Mouse (Mus musculus): Measurements from ENCODE around the gene Krt79.

Gene Krt79

GRCm38 (mm10) chr15:101940274-101940829, at the start of gene Krt79:
Gene Krt79 (minus strand): TSS chr15:101940324.
- DNase-seq (ENCODE audit: low spot score), result no peak

- no peak for DNase-seq (ENCODE audit: low spot score)
These were observed 48.6 kb upstream of the Krt79 start for GRCm38 (mm10) chr15:101988714-101989113.

DNA sequence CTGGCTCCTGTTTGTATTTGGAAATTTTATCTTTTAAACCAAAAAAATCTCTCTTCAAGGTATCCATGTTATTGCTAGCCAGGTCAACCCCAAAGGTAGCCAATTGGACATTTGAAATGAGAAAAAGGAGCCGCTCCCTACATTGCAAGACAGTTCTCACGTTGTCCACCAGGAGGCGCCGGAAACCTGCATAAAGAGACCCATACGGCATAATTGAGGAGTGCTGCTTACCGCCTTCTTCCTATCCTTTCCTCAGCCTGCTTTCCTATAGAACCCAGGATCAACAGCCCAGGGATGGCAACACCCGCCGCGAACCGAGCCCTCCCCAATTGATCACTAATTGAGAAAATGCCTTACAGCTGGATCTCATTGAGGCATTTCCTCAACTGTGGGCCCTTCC, 48.0 kb upstream of the Krt79 start:
- peak; percentile 66 for DNase-seq (ENCODE audit: low spot score)

DNA sequence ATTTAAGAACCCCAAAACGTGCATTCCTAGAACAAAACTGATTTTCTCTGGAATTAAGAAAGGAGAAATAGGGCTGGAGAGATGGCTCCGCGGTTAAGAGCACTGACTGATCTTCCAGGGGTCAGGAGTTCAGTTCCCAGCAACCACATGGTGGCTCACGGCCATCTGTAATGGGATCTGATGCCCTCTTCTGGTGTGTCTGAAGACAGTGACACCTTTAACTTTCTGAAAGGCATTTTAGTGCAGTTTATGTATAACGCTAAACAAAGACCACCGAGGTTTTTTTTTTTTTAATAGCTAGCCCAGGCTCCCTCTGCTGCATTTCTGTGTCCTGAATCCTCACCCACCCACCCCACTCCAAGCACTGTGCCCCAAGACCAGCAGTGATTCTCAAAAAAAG, 44.6 kb upstream of the Krt79 start:
- no peak for DNase-seq (ENCODE audit: low spot score)

DNA sequence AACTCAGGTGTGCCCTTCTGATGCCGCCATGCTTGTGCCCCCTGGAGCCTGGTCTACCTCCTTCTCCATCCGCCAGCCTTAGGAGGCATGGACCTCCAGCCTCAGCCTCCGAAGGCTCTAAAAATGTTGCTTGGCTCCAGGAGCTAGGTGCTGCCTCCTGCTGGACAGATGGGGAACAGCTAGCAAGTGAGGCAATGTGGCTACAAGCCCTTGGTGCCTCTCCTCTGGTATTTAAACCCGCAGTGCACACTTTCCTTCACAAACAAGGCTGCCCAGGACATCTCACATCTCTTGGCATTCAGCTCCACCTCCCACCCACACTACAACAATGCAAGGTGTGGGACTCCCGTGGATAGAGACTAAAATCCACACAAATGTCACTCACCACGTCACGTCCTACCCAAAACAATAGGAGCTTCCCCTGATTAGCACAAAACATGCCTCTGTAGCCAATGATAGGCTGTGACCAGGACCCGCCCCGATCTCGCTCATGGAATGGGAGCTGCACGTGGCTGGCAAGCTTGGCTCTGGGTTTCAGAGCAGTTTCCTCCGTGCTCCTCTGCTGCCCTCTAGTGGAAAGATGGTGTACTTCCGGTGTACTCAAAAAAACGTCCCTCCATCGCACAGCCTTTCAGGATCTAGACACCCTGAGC, 44.0 kb upstream of the Krt79 start:
- peak; percentile 77 for DNase-seq (ENCODE audit: low spot score)

- DNase-seq (ENCODE audit: low spot score), result no peak
These were observed 43.3 kb upstream of the Krt79 start for GRCm38 (mm10) chr15:101983315-101983948.

DNA sequence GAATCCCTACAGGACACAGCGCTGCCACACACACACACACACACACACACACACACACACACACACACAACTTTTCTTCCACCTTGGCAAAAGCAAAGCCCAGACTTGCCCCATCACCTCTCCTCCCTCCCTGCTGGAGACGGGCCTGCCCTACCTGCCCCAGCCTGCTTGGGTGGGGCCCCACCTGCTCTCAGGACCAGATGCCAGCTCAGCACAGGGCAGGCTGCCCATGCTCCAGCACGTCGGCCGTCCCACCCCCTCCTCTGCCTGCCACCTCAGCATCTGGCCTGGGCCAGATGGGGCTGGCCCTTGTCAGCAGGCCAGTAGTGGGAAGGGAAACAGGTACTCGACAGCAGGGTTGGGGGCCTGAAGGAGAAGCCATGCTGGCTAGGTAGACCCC, 40.7 kb upstream of the Krt79 start:
- no peak for DNase-seq (ENCODE audit: low spot score)

DNA sequence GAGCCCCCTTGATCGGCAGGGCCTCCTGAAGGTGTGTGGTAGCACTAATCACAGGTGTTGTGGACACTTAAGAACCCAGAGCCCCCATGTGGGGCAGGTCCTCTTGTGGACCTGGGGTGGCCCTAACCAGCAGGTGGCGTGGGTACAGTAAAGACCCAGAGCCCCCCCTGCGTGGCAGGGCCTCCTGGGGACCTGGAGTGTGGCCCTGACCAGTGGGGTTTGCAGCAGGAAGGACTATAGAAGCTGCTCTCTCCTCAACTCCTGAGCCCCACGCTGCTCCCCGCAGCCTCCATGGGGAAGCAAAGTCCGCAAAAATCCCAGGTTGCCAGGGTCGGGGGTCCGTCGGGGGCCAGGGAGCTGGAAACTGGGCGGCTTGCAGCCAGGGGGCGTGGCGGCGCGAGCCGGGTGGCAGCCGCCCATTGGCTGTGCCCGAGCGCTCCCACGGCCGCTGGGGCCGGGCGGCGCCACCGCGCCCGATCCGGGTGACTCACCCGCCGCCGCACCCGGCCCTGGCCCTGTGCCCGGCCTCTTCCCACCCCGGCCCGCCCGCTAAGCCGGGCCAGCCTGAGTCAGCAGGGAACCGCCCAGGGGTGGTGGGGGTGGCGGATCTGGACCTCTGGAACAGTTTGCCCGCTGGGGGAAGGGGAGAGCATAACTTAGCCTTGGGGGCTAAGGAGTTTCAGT, 37.1 kb upstream of the Krt79 start:
- peak; percentile 84 for DNase-seq (ENCODE audit: low spot score)

DNA sequence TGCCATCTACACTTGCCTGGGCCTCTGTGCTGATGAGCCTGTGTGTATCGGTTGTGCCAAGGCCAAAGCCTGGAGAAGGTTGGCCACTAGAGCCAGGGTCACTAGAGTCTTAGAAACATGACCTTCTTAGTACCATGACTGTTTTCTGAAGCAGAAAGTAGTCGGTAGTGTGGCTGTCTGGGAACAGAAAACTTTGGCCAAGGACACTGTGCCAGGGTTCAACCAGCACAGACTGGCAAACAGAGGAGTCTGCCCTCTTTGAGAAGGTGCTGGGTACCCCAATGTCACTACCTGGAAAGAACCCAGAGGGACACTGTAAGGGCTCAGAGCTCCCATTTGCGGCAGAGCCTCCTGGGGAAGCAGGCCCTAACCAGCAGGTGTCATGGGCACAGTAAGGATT, 36.5 kb upstream of the Krt79 start:
- DNase-seq (ENCODE audit: low spot score), result no peak

DNA sequence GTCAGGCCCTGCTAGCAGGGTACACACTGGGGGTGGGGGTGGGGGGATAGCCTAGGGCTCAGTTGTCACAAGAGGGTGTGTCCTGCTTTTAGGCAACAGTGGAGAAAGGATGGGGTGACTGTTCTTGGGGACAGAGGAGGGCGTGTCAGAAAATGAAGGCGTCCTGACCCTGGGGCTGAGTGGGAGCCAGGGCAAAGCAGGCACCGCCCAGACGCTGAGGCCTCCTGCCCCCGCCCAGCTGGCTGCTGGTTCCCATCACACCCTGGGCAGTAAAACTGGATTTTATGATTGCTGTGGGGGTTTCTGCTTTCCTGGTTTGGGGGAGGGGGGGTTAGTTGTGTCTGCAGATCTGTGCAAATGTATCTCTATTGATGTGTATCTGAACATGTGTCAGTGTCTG, 35.9 kb upstream of the Krt79 start:
- peak; percentile 42 for DNase-seq (ENCODE audit: low spot score)

- DNase-seq (ENCODE audit: low spot score), result no peak
These were observed 34.1 kb upstream of the Krt79 start for GRCm38 (mm10) chr15:101974083-101974845.

DNA sequence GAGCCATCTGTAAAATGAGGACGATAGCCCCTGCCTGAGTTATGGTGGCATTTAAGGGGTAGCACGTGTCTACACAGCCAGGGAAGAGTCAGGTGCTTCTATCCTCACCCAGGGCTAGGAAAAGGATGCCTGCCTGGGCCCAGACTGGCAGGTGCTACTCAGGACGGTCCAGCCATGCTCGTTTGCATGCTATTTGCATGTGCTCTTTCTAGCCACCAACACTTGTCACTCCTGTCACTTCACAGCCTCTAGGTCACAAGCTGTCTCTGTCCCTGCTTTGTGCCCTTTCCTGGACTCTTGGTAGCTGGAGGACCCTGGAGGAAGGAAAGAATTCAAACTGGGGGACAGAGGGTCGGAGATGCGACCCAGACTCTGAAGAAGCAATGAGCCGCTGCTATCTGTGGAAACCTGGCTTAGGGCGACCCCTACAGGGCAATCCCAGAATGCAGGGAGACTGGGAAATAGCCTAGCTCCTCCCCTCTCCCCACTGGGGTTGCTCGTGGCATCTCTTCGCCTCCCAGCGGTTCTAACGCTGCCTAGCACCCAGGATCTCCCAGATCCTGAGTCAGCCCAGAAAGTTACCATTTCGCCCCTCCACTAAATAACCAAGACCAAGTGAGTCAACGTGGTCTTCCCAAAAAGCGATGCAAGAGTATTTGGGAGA, 33.4 kb upstream of the Krt79 start:
- DNase-seq (ENCODE audit: low spot score), result peak; percentile 86

DNA sequence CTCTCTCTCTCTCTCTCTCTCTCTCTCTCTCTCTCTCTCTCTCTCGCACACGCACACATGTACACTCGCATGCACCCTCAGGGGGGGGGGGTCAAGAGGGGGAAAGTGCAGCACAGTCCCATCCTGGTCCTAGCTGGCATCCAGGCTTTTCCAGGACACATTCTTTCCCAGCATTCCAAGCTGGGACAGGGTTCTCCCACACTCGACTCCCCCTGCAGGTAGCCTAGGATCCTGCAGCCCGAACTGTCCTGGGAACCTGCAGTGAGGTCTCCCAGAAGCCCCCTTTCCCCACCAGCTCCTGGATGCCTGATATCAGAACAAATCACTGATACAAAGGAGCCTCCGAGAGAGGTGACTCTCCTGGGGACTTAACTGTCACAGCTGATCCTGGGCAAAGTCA, 30.4 kb upstream of the Krt79 start:
- no peak for DNase-seq (ENCODE audit: low spot score)

DNA sequence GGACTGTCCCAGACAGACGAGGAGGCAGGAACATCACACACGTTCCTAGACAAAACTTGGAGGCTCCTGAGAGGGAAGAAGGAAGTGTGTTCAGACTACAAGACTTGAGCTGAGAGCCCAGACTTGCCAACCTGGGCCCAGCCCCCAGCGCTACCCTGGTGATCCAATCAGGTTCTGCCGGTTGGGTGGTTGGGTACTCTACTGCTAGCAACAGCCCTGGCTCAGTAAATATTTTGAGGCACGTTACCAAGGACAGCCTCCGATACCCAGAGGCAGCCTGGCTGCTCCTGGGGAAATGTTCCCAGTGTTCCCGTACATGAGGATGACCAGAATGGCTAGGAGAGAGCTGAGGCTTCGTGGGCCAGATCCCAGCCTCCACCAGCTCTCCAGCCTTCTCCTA, 26.7 kb upstream of the Krt79 start:
- no peak for DNase-seq (ENCODE audit: low spot score)

GRCm38 (mm10) chr15:101958891-101959290, 18.8 kb upstream of the Krt79 start:
- DNase-seq (ENCODE audit: low spot score), result no peak

- DNase-seq (ENCODE audit: low spot score), result no peak
These were observed 14.1 kb upstream of the Krt79 start, which contains the start of gene Krt78 for GRCm38 (mm10) chr15:101954187-101954586. Gene Krt78 (minus strand): TSS chr15:101954287.

DNA sequence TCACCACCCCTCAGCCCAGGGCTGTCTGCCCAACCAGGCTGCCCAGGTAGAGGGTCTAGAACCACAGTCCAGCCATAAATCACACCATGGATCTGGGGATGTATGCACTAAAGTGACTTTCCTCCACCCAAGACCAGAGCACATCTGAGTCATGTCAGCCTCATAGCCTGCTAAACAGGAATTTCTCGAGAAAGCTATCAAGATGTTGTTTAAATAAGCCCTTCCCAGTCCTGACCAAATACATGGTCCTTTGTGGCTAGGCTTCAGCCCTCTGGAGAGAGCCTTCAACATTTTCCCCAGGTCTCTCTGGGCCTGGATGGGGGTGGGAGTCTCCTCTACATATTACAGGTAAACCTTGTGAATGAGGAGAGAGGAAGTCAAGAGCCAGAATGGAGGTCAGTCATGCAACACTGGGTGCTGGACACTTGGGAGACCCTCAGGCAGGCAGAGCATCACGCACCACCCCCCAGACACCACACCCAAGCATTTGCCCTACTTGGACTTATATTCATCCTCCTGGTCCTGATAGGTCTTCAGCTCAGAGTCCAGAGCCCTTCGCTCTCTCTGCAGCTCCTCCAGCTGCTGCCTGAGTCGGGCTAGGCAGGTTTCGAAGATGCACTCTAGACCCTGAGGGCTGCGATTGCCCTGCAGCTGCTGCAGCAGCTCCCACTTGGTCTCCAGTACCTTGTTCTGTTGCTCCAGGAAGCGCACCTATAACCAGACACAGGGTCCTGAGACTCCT, 12.8 kb upstream of the Krt79 start:
- no peak for DNase-seq (ENCODE audit: low spot score)

- no peak for DNase-seq (ENCODE audit: low spot score)
These were observed 5.3 kb upstream of the Krt79 start for GRCm38 (mm10) chr15:101945430-101945829.

- no peak for DNase-seq (ENCODE audit: low spot score)
These were observed 1.8 kb upstream of the Krt79 start for GRCm38 (mm10) chr15:101941948-101942347.

DNA sequence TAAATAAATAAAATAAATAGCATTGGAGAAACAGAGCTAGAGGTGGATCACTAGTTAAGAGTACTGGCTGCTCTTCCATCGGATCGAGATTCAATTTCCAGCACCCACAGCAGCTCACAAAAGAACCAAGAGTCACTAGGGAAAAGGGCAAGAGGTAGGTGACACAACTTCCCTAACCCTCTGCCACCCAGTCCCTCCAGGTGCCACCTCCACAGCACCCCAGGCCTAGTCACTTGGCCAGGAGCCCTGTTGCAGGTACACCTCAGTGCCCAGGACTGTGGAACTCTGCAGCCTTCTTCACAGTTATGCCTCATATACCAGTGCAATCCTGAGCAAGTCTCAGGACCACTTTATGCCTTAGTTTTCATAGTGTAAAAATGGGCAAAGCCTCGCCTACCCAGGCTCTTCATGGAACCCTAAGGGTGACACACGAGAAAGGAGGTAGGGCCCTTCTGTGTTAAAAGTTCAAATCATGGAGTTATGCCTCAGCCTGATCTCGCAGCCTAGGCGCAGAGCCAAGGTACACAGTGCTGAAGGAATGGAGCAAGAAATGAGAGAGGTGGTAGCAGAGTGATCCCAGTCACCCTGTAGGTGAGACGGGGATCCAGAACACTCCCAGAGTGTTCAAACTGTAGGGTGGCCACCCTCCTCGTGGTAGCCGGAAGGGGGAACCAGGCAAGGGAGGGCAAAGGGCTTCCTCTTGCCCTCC, 1.4 kb downstream of the Krt79 start:
- DNase-seq (ENCODE audit: low spot score), result no peak
